Mouse (Mus musculus) lung, postnatal 0 days (tissue): Measurements from ENCODE around the gene Zfp180.

Experiments
- CTCF ChIP-seq: IDR thresholded peaks from 2 replicates; pipeline ENCODE4 v1.5.1; 2016; ENCODE audit warnings: antibody characterized with exemption, mild to moderate bottlenecking
- EP300 ChIP-seq: IDR thresholded peaks from 2 replicates; pipeline ENCODE4 v1.6.1; 2016; ENCODE audit warnings: antibody characterized with exemption, mild to moderate bottlenecking, control low read depth

GRCm38 (mm10) chr7:24081634-24082431 is at the start of gene Zfp180:
- TF ChIP-seq CTCF (no peak), EP300 (no peak)
